Mouse (Mus musculus) adrenal gland, adult 8-10 months (tissue): ENCODE results near the gene Vps33b. TPM values are rescaled to one million over a fixed set of nuclear protein-coding genes. Genes with fewer than 3 reads are reported as not detected.
"Not testable (repeated sequence)": the region's sequence is repeated elsewhere in the genome, so short reads cannot be mapped to it uniquely, and the experiment has no call there.

Experiments
- DNase-seq: peaks from one replicate; pipeline ENCODE4 v3.0.0; 2022
- total RNA-seq, 4 experiments: library from RNA; stranded (reverse); gene quantifications; 2 replicates each; pipeline ENCODE4 v1.2.4; 2022

The Vps33b gene
- total RNA-seq, 4 experiments from 2014 or later: 21.3 to 31.9 (median 28.8) TPM

- DNase-seq: no peak
These were observed 50.5 kb downstream of the Vps33b start for GRCm38 (mm10) chr7:80319846-80320496.

GRCm38 (mm10) chr7:80323336-80323735 lies 53.9 kb downstream of the Vps33b start:
- no peak for DNase-seq

GRCm38 (mm10) chr7:80324043-80324815 lies 54.8 kb downstream of the Vps33b start, which contains the start of gene Rccd1:
Gene Rccd1 (minus strand): TSS chr7:80324454.
- DNase-seq: peak; percentile 91

GRCm38 (mm10) chr7:80324816-80325119 lies 55.3 kb downstream of the Vps33b start:
- DNase-seq: not testable (repeated sequence)

GRCm38 (mm10) chr7:80325292-80325868 lies 55.9 kb downstream of the Vps33b start:
- no peak for DNase-seq

- no peak for DNase-seq
These were observed 56.6 kb downstream of the Vps33b start for GRCm38 (mm10) chr7:80326076-80326475.

GRCm38 (mm10) chr7:80330278-80330677 lies 60.8 kb downstream of the Vps33b start:
- peak; percentile 9 for DNase-seq

- DNase-seq: peak; percentile 56
These were observed 62.0 kb downstream of the Vps33b start for GRCm38 (mm10) chr7:80331433-80331832.

- DNase-seq: no peak
These were observed 65.4 kb downstream of the Vps33b start for GRCm38 (mm10) chr7:80334848-80335247.

- no peak for DNase-seq
These were observed 67.5 kb downstream of the Vps33b start for GRCm38 (mm10) chr7:80336932-80337331.

- DNase-seq: no peak
These were observed 69.9 kb downstream of the Vps33b start for GRCm38 (mm10) chr7:80339371-80339770.

GRCm38 (mm10) chr7:80339793-80340628 lies 70.6 kb downstream of the Vps33b start:
- peak; percentile 98 for DNase-seq

- DNase-seq: no peak
These were observed 71.3 kb downstream of the Vps33b start, which contains the start of gene Unc45a for GRCm38 (mm10) chr7:80340793-80341192. Gene Unc45a (minus strand): TSS chr7:80341005.

Other genes starting within 250 kb of the Vps33b start
- gene Zfp710, start 244.8 kb upstream of the Vps33b start, total RNA-seq: 10 to 100 TPM; 14.3 to 34.1 (median 25.3) TPM
- 100 to 1,000 TPM; 122 to 222 (median 165) TPM for gene Idh2, start 154.3 kb upstream of the Vps33b start, total RNA-seq
- gene Sema4b, start 82.8 kb upstream of the Vps33b start, total RNA-seq: 10 to 100 TPM; 58.6 to 86.9 (median 67.8) TPM
- gene Cib1, start 36.8 kb upstream of the Vps33b start, total RNA-seq: 100 to 1,000 TPM in 1 of 4 experiments, 10 to 100 TPM in 3; 64.7 to 105 (median 85.9) TPM
- 1 to 10 TPM; 4.2 to 6.1 (median 5.3) TPM for gene Gdpgp1, start 36.8 kb upstream of the Vps33b start, total RNA-seq
- gene Ttll13, start 23.3 kb upstream of the Vps33b start, total RNA-seq: 1 to 10 TPM; 1.7 to 2.2 (median 1.9) TPM
- gene Ngrn, start 8.4 kb upstream of the Vps33b start, total RNA-seq: 10 to 100 TPM; 54.9 to 59.1 (median 57.7) TPM
- gene Prc1, start 24.8 kb downstream of the Vps33b start, total RNA-seq: 1 to 10 TPM; 2.7 to 8.1 (median 3.7) TPM
- gene Rccd1, start 54.8 kb downstream of the Vps33b start, total RNA-seq: 10 to 100 TPM in 3 of 4 experiments, 1 to 10 TPM in 1; 9.5 to 21.8 (median 14.6) TPM
- 10 to 100 TPM; 73.1 to 85.4 (median 80.7) TPM for gene Unc45a, start 71.4 kb downstream of the Vps33b start, total RNA-seq
- 10 to 100 TPM; 29.7 to 43.1 (median 35.4) TPM for gene Hddc3, start 73.5 kb downstream of the Vps33b start, total RNA-seq
- 100 to 1,000 TPM in 3 of 4 experiments, 10 to 100 TPM in 1; 92.4 to 158 (median 132) TPM for gene Man2a2, start 101.7 kb downstream of the Vps33b start, total RNA-seq
- 10 to 100 TPM in 3 of 4 experiments, 1 to 10 TPM in 1; 7.1 to 20.3 (median 15.2) TPM for gene Fes, start 118.3 kb downstream of the Vps33b start, total RNA-seq
- 100 to 1,000 TPM; 153 to 192 (median 166) TPM for gene Furin, start 135.8 kb downstream of the Vps33b start, total RNA-seq